Mouse (Mus musculus) midbrain, postnatal 0 days (tissue): Measurements from ENCODE around the gene Paqr5. TPM values are rescaled to one million over a fixed set of nuclear protein-coding genes. Genes with fewer than 3 reads are reported as not detected.

Source experiments
- ATAC-seq: fragments of 200-750 bp; cut with Nextera tagmentation; 2 replicates; pipeline ENCODE4 v1.8.0; 2017; ENCODE audit warnings: moderate number of reproducible peaks, mild to moderate bottlenecking, moderate TSS enrichment, moderate library complexity; ENCODE audit not compliant: low FRiP score
- DNase-seq: peaks from one replicate; pipeline ENCODE4 v3.0.0-alpha.2; 2015; ENCODE audit warnings: low spot score
- H3K27ac ChIP-seq: fragments of 300-500 bp; sonication (generic); 2 replicates; pipeline ENCODE4 v1.5.1; 2014; ENCODE audit warnings: low read depth, mild to moderate bottlenecking, low read length, mixed read lengths
- H3K27me3 ChIP-seq: fragments of 300-500 bp; sonication (generic); 2 replicates; pipeline ENCODE4 v1.6.1; 2014; ENCODE audit warnings: low read length, control low read depth, mixed read lengths; ENCODE audit not compliant: insufficient read depth
- H3K36me3 ChIP-seq: fragments of 300-500 bp; sonication (generic); 2 replicates; pipeline ENCODE4 v1.6.1; 2014; ENCODE audit warnings: low read length, control low read depth, mixed read lengths; ENCODE audit not compliant: insufficient read depth
- H3K4me1 ChIP-seq: fragments of 300-500 bp; sonication (generic); 2 replicates; pipeline ENCODE4 v1.6.1; 2014; ENCODE audit warnings: mild to moderate bottlenecking, control low read depth, antibody characterized with exemption, low read length, mixed read lengths; ENCODE audit not compliant: insufficient read depth
- H3K4me2 ChIP-seq: fragments of 300-500 bp; sonication (generic); 2 replicates; pipeline ENCODE4 v1.6.1; 2014; ENCODE audit warnings: low read depth, mild to moderate bottlenecking, low read length, mixed read lengths; ENCODE audit not compliant: poor library complexity, severe bottlenecking
- H3K4me3 ChIP-seq: fragments of 300-500 bp; sonication (generic); 2 replicates; pipeline ENCODE4 v1.5.1; 2014; ENCODE audit warnings: low read depth, mild to moderate bottlenecking, low read length, moderate library complexity
- H3K9ac ChIP-seq: fragments of 300-500 bp; sonication (generic); replicated peaks from 2 replicates; pipeline ENCODE4 v1.6.1; 2014; ENCODE audit warnings: mild to moderate bottlenecking, low read length, moderate library complexity, mixed read lengths; ENCODE audit not compliant: poor library complexity, severe bottlenecking
- H3K9me3 ChIP-seq: fragments of 300-500 bp; sonication (generic); 2 replicates; pipeline ENCODE4 v1.6.1; 2016; ENCODE audit warnings: low read length, control low read depth
- CTCF ChIP-seq: IDR thresholded peaks from 2 replicates; pipeline ENCODE4 v1.5.1; 2016; ENCODE audit warnings: antibody characterized with exemption, mild to moderate bottlenecking
- WGBS: fragments of 180-500 bp; shearing (Covaris S2); extraction: QIAGEN DNeasy Blood & Tissue Kit; methylation state at CpG from one replicate; pipeline ENCODE4 v1.1.7; 2014; 5-methylcytosine and 5-hydroxymethylcytosine counted together
- polyA plus RNA-seq: library from polyadenylated mRNA; unstranded; fragments of >200 nt; fragmentation: Nextera tagmentation; extraction: Ambion mirVana; gene quantifications from 2 replicates; pipeline ENCODE4 v1.2.1, GENCODE M21; 2015
- total RNA-seq: library from RNA; depleted of rRNA; stranded (reverse); fragments of >200 nt; gene quantifications from 2 replicates; pipeline ENCODE4 v1.2.3, GENCODE M21; 2014; rRNA removed

The Paqr5 gene
- total RNA-seq: 0.11 and 0.14 TPM in 2 replicates
- 0.27 and 0.37 TPM in 2 replicates for polyA plus RNA-seq

- Histone ChIP-seq H3K4me2 (peak within 1 kb of the TSS; percentile 52), H3K27ac (no peak within 1 kb of the TSS), H3K4me3 (peak within 1 kb of the TSS; percentile 30), H3K27me3 (peaks cover 20% of the 10 kb centered on the region; the same call in 1 of the 2 replicates), H3K36me3 (no peaks in the 10 kb centered on the region), H3K9me3 (no peaks in the 10 kb centered on the region), H3K9ac (no peak within 1 kb of the TSS), H3K4me1 (no peaks in the 10 kb centered on the region)
- 2% methylated on average over 30 of the region's 32 CpGs for WGBS
- DNase-seq (no peak), ATAC-seq (no peak)
- TF ChIP-seq CTCF: no peak
Observed at GRCm38 (mm10) chr9:62026600-62026999, at the start of gene Paqr5. TSS of gene Paqr5 (minus strand) at chr9:62026856.

- H3K9ac ChIP-seq: no peak overlapping the region
- no peaks in the 10 kb centered on the region for H3K27me3 ChIP-seq
- WGBS: 97% methylated on average over 3 of the region's 3 CpGs
- H3K36me3 ChIP-seq: peaks cover 9% of the 10 kb centered on the region; the same call in 1 of the 2 replicates
- H3K4me3 ChIP-seq: no peak overlapping the region
- no peak for DNase-seq
- no peak overlapping the region for H3K4me2 ChIP-seq
- H3K4me1 ChIP-seq: no peaks in the 10 kb centered on the region
- no peaks in the 10 kb centered on the region for H3K9me3 ChIP-seq
- TF ChIP-seq CTCF: no peak
- H3K27ac ChIP-seq: no peak overlapping the region
- ATAC-seq: no peak
Observed at GRCm38 (mm10) chr9:62062234-62062633, 35.6 kb upstream of the Paqr5 start.

- DNase-seq (no peak), ATAC-seq (no peak)
- no peak overlapping the region for H3K9ac ChIP-seq
- H3K9me3 ChIP-seq: no peaks in the 10 kb centered on the region
- H3K27me3 ChIP-seq: no peaks in the 10 kb centered on the region
- H3K4me3 ChIP-seq: no peak overlapping the region
- TF ChIP-seq CTCF: no peak
- no peak overlapping the region for H3K4me2 ChIP-seq
- peaks cover 9% of the 10 kb centered on the region; the same call in 1 of the 2 replicates for H3K36me3 ChIP-seq
- H3K4me1 ChIP-seq: no peaks in the 10 kb centered on the region
- WGBS: 96% methylated on average over 2 of the region's 2 CpGs
- H3K27ac ChIP-seq: no peak overlapping the region
Observed at GRCm38 (mm10) chr9:62060431-62060830, 33.8 kb upstream of the Paqr5 start.

- TF ChIP-seq CTCF: no peak
- Histone ChIP-seq H3K27me3 (no peaks in the 10 kb centered on the region), H3K4me2 (no peak overlapping the region), H3K27ac (no peak overlapping the region), H3K4me1 (no peaks in the 10 kb centered on the region), H3K9me3 (no peaks in the 10 kb centered on the region), H3K36me3 (peaks cover 9% of the 10 kb centered on the region; the same call in 1 of the 2 replicates), H3K4me3 (no peak overlapping the region), H3K9ac (no peak overlapping the region)
- DNase-seq (no peak), ATAC-seq (no peak)
- 90% methylated on average over 11 of the region's 11 CpGs for WGBS
Observed at GRCm38 (mm10) chr9:62059941-62060340, 33.3 kb upstream of the Paqr5 start.

GRCm38 (mm10) chr9:62057881-62058506, 31.3 kb upstream of the Paqr5 start:
- ATAC-seq (no peak), DNase-seq (no peak)
- no peak for TF ChIP-seq CTCF
- Histone ChIP-seq H3K4me3 (no peak overlapping the region), H3K27ac (no peak overlapping the region), H3K4me2 (no peak overlapping the region), H3K4me1 (no peaks in the 10 kb centered on the region), H3K9me3 (no peaks in the 10 kb centered on the region), H3K27me3 (no peaks in the 10 kb centered on the region), H3K36me3 (peaks cover 9% of the 10 kb centered on the region; the same call in 1 of the 2 replicates), H3K9ac (no peak overlapping the region)
- WGBS: 76% methylated on average over 7 of the region's 7 CpGs

GRCm38 (mm10) chr9:62056206-62056605, 29.6 kb upstream of the Paqr5 start:
- H3K27me3 ChIP-seq: no peaks in the 10 kb centered on the region
- H3K27ac ChIP-seq: no peak overlapping the region
- no peak for ATAC-seq
- no peaks in the 10 kb centered on the region for H3K4me1 ChIP-seq
- H3K9ac ChIP-seq: no peak overlapping the region
- DNase-seq: no peak
- no peak for TF ChIP-seq CTCF
- 91% methylated on average over 2 of the region's 2 CpGs for WGBS
- H3K4me2 ChIP-seq: no peak overlapping the region
- no peak overlapping the region for H3K4me3 ChIP-seq
- no peaks in the 10 kb centered on the region for H3K9me3 ChIP-seq
- H3K36me3 ChIP-seq: peaks cover 9% of the 10 kb centered on the region; the same call in 1 of the 2 replicates
